Mouse (Mus musculus): ENCODE data around the gene Adipor1.
"Not testable (repeated sequence)": the region's sequence is repeated elsewhere in the genome, so short reads cannot be mapped to it uniquely, and the experiment has no call there.

Gene Adipor1

DNA sequence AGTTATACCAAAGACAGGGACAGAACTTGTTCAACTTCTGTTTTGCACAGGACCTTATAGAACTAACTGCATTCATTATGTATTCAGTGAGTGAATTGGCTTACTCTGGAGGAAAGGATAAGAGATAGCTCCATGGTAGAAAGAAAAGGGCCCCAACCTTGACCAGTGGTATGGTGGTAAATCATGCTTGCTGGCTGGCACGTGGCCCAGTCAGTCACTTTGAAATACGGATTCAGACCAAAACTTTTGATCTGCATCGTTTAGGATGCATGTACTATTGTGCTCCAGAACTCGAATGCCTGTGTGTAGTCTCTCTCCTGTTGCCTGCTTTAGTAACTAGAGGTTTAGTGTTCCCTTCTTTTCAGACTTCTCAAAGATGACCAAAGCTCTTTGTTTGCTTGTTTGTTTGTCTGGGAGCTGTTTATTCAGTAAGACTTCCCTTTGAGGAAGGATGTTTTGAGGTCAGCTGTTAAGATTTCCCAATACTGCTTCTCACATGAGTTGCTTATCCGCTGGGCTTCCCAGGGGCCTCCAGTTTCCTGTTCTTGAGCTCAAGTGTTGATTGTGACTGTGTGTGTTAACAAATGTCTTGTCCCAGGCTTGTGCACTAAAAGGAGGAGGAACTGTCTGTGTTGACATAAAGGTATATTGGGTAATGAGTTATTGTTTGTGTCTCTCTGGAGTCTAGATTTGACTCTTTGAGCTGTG lies 4.7 kb downstream of the Adipor1 start:
- in situ Hi-C loops (cut with MboI, MseI): no loop called here

DNA sequence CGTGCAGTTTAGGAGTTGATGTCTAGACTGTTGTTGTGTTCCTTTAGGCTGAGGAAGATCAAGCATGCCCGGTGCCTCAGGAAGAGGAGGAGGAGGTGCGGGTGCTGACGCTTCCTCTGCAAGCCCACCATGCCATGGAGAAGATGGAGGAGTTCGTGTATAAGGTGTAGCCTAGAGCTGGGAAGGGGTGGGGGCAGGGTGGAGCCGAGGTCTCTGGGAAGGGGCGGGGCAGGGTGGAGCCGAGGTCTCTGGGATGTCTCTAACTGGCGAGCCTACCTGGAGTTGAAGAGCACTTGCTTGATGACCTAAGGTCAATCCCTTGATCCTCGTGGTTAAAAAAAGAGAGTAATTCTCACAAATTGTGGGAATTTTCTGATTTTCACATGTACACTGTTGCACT lies 8.7 kb downstream of the Adipor1 start:
- in situ Hi-C loops (cut with MboI, MseI): no loop called here

DNA sequence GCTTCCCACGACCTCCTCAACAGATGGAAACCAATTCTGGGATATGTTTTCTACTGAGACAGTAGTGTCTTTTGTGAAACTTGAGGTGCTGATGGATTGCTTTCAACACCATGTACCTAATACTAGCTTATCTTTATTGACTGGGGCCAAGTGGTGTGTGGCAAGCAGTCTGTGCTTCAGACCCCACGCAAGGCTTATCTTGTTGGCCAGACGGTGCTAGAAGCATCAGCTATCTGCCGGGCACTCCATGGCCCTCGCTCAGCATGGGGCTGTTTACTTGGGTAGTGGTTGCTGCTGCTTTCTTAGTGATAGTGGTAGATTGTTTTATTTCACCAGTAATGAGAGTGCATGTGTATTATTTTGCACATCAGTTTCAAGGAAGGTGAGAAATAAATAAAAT lies 11.1 kb downstream of the Adipor1 start:
- in situ Hi-C loops (cut with MboI, MseI): no loop called here

DNA sequence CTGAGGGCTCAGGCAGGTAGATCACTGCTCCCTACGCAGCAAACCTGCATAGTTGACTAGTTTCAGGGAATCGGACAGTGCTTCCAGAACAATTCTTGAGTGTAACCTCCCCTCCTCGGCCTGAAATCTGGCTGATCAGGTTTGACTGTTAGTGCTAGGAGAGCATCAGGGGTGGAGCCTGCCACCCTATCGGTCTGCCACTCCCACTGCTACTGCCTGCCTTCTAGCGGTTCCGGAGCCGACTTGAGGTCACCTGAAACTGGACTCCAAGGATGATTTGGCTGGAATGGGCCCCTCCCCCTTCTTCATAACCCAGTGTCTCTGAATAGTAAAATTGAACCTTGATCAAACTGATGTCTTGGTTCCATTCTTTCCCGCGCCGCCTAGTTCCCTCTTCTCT lies 17.8 kb downstream of the Adipor1 start:
- in situ Hi-C loops (cut with MboI, MseI): no loop called here

DNA sequence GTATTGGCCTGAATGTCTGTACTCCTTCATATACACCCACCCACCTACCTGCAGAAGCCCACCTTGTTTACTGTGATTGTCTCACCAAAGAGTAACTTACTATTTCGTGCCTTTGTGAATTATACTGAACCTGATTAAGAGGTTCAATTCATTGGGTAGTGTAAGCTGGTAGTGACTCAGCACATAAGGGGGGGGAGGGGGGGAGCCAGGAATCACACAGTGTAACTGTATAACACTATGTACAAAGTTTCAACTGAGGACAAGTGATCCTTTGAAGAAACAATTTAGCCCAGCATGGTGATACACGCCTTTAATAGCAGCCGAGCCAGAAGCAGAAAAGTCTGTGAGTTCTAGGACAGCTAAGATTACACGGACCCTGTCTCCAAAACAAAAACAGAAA lies 18.3 kb downstream of the Adipor1 start:
- in situ Hi-C loops (cut with MboI, MseI): no loop called here

DNA sequence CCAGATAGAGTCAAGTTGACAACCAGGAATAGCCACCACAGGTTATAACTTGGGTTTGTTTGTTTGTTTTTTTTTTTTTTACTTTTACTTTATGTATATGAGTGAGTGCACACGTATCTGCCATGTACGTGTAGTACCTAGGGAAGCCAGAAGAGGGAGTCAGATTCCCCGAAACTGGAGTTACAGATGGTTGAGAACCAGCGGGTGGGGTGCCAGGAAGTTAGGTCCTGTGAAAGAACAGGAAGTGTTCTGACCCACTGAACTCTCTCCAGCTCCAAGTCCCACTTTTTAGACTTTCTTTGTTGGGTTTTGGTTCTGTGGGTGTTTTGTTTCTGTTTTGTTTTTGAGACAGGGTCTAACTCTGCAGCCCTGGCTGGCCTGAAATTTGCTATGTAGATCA lies 20.2 kb downstream of the Adipor1 start:
- in situ Hi-C loops (cut with MboI, MseI): no loop called here

DNA sequence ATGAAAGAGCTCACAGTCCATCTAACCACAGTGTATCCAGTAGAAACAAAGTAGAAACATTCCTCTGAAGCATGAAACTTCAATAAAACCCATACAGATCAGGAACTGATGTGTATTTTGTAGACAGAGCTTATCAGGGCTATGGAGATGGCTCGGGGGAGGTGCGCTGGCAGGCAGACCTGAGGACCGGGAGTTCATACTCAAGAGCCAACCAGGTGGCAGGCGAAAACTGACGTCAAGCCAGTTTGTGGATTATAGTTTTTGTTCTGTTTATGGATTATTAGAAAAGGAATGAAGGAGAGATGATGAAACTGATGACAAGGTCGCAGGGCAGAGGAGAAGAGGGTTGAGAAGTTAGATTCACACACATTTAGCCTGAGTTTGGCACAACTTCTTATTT lies 25.3 kb downstream of the Adipor1 start:
- in situ Hi-C loops (cut with MboI, MseI): no loop called here

DNA sequence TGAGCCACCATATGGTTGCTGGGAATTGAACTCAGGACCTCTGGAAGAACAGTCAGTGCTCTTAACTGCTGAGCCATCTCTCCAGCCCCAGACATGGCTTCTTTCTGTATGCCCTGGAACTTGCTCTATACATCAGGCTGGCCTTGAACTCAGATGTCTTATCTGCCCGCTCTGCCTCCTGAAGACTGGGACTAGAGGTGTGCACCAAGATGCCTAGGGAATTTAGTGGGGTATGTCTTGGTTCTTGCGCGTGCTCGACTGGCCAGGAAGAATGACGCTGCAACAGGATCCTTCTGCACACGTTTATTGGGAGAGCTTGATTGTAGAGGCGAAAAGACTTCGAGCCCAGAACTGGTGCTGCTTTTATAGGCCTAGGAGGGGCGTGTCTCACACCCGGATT lies 26.6 kb downstream of the Adipor1 start:
- in situ Hi-C loops (cut with MboI, MseI): not testable (repeated sequence)

DNA sequence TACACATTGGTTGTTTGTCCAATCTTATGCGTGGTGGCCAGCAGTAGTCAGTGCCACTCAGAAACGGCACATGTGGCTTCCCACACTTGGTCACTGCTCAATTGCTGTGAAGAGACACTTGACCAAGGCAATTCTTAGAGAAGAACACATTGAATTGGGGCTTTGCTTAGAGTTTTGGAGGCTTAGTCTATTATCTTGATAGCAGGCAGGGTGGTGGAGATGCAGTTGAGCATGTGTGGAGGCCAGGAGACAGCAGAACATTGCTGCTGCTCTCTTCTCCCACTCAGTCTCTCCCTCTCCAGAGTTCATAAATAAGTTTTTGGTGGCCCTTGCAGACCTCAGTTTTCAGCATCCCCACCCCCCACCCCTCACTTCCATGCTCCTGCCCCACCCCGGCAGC lies 27.2 kb downstream of the Adipor1 start:
- in situ Hi-C loops (cut with MboI, MseI): no loop called here

DNA sequence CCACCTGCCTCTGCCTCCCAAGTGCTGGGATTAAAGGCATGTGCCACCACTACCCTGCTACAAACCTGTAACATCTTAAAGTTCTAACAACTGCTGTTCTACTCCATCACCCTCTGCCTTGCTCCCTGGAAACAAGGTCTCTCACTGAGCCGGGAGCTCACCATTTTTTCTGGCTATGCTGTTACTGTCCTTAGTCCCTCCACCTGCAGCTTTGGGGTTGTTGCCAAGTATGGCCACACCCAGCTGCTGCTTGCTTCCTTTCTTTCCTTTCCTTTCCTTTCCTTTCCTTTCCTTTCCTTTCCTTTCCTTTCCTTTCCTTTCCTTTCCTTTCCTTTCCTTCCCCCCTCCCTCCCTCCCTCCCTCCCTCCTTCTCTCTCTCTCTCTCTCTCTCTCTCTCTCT lies 28.1 kb downstream of the Adipor1 start:
- in situ Hi-C loops (cut with MboI, MseI): not testable (repeated sequence)

DNA sequence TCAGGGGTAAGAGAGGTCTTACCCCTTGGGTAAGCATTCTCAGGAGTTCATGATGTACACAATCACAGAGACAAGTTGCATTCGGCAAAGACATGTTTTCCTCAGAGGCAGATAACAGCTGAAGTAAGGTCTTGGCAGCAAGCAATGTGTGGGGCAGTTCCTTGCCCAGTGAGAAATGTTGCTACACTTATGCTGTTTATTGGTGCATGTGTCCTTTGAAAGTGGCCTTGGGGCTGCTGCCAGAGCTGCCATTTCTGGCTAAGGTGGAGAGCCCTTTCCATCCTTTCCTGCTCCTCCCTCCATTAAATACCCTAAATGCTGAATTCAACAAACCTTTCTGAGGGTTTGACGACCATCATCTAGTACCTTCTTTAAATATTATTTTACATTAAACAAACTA lies 30.2 kb downstream of the Adipor1 start:
- in situ Hi-C loops (cut with MboI, MseI): no loop called here

DNA sequence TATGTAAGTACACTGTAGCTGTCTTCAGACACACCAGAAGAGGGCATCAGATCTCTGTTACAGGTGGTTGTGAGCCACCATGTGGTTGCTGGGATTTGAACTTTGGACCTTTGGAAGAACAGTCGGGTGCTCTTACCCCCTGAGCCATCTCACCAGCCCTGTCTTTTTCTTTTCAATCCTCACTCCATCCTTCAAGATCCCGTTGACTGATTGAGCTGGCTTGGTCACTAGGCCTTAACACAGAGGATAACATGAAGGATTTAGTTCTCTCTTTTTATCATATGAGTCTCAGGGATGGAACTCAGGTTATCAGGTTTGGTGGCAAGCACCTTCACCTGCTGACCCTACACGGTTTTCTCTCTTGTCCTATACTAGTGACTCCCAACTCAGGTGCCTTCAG lies 33.4 kb downstream of the Adipor1 start:
- in situ Hi-C loops (cut with MboI, MseI): not testable (repeated sequence)

DNA sequence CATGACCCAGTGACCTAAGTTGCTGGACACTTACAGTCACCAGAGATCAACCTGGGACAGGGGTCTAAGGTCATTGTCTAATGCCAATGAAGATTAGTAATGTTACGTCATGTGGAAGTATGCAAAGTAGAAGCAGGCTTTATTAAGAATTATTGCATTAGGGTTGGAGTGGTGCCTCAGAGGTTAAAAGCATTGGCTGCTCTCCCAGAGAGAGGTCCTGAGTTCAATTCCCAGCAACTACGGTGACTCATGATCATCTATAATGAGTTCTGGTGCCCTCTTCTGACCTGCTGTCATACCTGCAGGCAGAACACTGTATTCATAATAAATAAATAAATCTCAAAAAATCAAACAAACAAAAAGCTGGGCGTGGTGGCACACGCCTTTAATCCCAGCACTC lies 35.0 kb downstream of the Adipor1 start:
- in situ Hi-C loops (cut with MboI, MseI): no loop called here

DNA sequence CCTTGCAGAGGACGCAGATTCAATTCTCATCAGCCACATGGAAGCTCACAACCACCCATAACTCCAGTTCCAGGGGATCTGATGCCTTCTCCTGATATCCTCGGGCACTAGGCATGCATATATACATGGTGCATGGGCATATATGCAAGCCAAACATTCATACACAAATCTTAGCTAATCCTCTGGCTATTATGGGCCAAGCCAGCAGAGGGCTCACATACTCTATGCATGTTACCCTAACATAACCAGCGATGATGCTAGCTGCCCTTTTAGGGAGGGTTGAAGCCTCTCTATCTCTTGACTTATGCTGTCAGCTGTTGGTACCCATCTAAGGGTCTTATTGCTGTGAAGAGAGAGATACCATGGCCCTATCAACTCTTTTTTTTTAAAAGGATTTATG lies 35.8 kb downstream of the Adipor1 start:
- in situ Hi-C loops (cut with MboI, MseI): no loop called here

DNA sequence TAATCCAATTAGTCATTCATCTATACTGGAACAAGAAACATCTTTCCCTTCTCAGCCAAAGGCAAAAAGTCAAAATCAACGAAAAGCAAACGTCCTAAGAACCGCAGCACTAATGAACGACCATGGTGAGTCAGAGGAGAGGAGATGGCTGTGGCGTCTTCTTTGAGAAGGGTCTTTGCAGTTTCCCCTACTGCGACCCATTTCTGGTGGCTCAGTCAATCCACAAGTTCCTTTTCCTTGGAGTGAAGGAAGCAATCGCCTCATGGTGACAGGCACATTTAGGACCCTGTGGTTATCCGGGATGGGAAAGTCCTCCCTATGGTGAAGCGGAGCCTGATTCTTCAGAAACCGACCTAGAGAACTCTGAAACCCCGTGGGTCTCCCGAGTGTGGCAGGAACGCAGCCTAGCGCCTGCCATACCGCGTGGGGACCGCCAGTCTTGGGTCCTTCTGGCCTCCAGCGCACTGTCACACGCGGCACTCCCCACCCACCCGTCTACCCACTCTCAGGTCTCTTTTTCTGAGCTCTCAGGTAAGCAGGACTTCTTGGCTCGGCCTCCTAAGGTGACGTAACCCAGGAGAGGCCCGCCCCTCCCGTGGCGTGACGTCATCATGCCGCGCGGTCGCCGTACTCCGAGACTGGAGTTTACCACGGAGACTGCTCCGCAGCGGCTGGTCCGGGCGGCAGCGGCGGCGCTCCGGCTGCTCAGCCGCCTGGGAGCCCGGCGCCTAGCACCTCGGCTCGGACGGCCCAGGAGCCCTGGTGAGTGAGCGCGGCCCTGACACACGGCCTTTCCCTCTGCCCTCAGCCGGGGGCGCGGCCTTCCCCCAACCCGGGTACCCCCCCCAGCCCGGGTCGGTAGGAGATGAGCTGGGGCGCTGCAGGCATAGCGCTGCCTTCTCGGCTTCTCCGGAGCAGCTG lies 40.0 kb downstream of the Adipor1 start, which contains the start of gene Klhl12:
Klhl12 (plus strand) TSS at position 628 of the 921 bp plus-strand sequence.
- in situ Hi-C loops (cut with MboI, MseI): no loop called here

DNA sequence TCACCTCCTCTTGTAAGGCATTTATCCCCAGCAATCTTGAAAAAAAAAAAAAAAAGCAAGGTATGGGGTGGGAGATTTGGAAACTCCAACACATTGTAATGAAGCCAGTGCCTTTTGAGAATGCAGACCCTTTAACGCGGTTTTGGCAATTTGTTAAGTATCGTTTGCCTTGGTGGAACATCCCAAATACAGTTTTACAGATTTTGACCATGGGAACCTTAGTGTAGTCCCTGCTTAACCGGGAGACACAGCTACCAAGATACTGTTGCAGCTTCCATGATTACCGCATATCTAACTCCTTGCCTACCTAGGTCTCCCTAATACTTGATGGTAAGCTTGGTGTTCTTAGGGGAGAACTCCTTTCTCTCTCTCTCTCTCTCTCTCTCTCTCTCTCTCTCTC lies 40.9 kb downstream of the Adipor1 start:
- in situ Hi-C loops (cut with MboI, MseI): no loop called here

DNA sequence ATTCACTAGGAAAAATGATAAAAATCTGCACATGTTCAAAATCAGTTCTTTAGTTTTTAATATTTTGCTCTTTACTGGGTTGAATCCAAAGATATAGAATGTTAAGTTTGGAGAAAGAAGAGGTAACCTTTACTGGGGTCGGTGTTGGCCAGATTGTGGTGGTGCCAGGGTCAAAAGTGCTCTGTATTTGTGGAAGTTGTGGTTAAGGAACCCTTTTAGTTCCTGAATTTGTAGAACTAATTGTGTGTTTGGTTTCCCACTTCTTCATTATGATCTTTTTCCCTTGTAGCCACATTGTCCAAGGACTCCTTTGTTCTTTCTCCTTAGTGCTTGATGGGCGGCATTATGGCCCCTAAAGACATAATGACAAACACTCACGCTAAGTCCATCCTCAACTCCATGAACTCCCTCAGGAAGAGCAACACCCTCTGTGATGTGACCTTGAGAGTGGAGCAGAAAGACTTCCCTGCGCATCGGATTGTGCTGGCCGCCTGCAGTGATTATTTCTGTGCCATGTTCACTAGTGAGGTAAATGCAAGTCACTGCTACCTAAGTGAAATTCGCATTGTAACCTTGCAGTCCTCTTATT lies 43.1 kb downstream of the Adipor1 start:
- in situ Hi-C loops (cut with MboI, MseI): no loop called here

DNA sequence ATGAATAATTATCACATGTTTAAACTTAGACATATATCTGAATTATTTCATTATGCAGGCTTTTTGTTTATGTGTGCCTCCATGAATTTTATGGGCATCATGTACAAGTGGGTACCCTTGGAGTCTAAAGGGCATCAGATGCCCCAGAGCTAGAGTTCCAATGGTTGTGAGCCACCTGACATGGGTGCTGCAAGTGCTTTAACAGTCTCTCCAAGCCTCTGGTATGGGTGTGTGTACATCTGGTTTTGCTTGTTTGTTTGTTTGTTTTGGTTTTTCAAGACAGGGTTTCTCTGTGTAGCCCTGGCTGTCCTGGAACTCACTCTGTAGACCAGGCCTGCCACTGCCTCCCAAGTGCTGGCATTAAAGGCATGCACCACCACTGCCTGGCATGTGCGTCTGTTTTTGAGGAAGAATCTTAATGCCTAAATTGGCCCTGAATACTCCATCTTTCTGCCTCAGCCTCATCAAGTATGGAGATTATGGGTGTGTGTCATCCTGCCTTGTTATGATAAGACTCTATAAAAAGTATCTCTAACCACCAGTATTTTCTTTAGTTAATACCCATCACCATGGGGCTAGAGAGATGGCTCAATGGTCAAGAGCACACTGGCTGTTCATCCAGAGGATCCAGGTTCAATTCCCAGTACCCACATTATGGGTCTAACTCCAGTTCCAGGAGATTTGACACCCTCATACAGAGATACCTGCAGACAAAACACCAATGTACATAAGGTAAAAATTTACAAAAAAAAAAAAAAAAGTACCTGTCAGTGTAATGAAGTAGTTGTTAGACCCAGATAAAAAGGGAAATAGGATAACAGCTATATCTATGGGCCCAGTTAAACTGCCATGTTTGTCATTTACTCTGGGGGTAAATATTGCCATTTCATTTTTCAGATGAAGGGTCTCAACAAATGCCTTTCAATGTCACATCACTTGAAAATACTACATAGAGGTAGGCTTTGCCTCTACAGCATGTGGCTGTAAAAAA lies 45.4 kb downstream of the Adipor1 start:
- in situ Hi-C loops (cut with MboI, MseI): no loop called here

Data from T-helper 2 cell (primary cell).